Mouse (Mus musculus): Measurements from ENCODE around the gene Trip6.

Trip6 gene

GRCm38 (mm10) chr5:137338663-137339289 lies 24.6 kb upstream of the Trip6 start:
- DNase-seq (ENCODE audit: low read depth, low spot score): no peak

GRCm38 (mm10) chr5:137338256-137338655 lies 24.1 kb upstream of the Trip6 start:
- DNase-seq (ENCODE audit: low read depth, low spot score): peak; percentile 55

GRCm38 (mm10) chr5:137337190-137337589 lies 23.0 kb upstream of the Trip6 start:
- DNase-seq (ENCODE audit: low read depth, low spot score): no peak

- no peak for DNase-seq (ENCODE audit: low read depth, low spot score)
Measured at GRCm38 (mm10) chr5:137335066-137335465, 20.9 kb upstream of the Trip6 start.

- DNase-seq (ENCODE audit: low read depth, low spot score): no peak
Measured at GRCm38 (mm10) chr5:137334317-137334716, 20.1 kb upstream of the Trip6 start.

- peak; percentile 74 for DNase-seq (ENCODE audit: low read depth, low spot score)
Measured at GRCm38 (mm10) chr5:137333512-137334174, 19.4 kb upstream of the Trip6 start, which contains the start of gene Slc12a9. Slc12a9 (minus strand) TSS chr5:137333597.

GRCm38 (mm10) chr5:137332857-137333511 lies 18.8 kb upstream of the Trip6 start:
- DNase-seq (ENCODE audit: low read depth, low spot score): no peak

GRCm38 (mm10) chr5:137330910-137331309 lies 16.7 kb upstream of the Trip6 start:
- DNase-seq (ENCODE audit: low read depth, low spot score): no peak

- DNase-seq (ENCODE audit: low read depth, low spot score): no peak
Measured at GRCm38 (mm10) chr5:137320996-137321395, 6.8 kb upstream of the Trip6 start.

- DNase-seq (ENCODE audit: low read depth, low spot score): no peak
Measured at GRCm38 (mm10) chr5:137318570-137318969, 4.4 kb upstream of the Trip6 start.

- DNase-seq (ENCODE audit: low read depth, low spot score): no peak
Measured at GRCm38 (mm10) chr5:137317361-137317760, 3.2 kb upstream of the Trip6 start.

- no peak for DNase-seq (ENCODE audit: low read depth, low spot score)
Measured at GRCm38 (mm10) chr5:137315084-137315903, 1.1 kb upstream of the Trip6 start.

- no peak for DNase-seq (ENCODE audit: low read depth, low spot score)
Measured at GRCm38 (mm10) chr5:137313466-137314192, 575 bp downstream of the Trip6 start.

- DNase-seq (ENCODE audit: low read depth, low spot score): no peak
Measured at GRCm38 (mm10) chr5:137308356-137308755, 5.8 kb downstream of the Trip6 start.

- peak; percentile 80 for DNase-seq (ENCODE audit: low read depth, low spot score)
Measured at GRCm38 (mm10) chr5:137307071-137307912, 6.9 kb downstream of the Trip6 start, which contains the start of gene Srrt. Srrt (minus strand) TSS chr5:137307674.

- DNase-seq (ENCODE audit: low read depth, low spot score): no peak
Measured at GRCm38 (mm10) chr5:137306439-137307005, 7.7 kb downstream of the Trip6 start.

GRCm38 (mm10) chr5:137305822-137306221 lies 8.4 kb downstream of the Trip6 start:
- DNase-seq (ENCODE audit: low read depth, low spot score): no peak

GRCm38 (mm10) chr5:137304816-137305215 lies 9.4 kb downstream of the Trip6 start:
- DNase-seq (ENCODE audit: low read depth, low spot score): no peak

- DNase-seq (ENCODE audit: low read depth, low spot score): no peak
Measured at GRCm38 (mm10) chr5:137304165-137304564, 10.0 kb downstream of the Trip6 start.

GRCm38 (mm10) chr5:137303609-137304008 lies 10.6 kb downstream of the Trip6 start:
- DNase-seq (ENCODE audit: low read depth, low spot score): no peak
